Mouse (Mus musculus) left cerebral cortex, adult 8-10 months (tissue): ENCODE data around the gene B3glct. TPM values are rescaled to one million over a fixed set of nuclear protein-coding genes. Genes with fewer than 3 reads are reported as not detected.
A peak's percentile ranks its signal among the peaks of the same experiment; 100 is the strongest.

Source experiments
- DNase-seq, 2 experiments: peaks; one replicate each; pipeline ENCODE4 v3.0.0; 2022; ENCODE audit warnings: low spot score in 2 of 2
- total RNA-seq, 4 experiments: library from RNA; stranded (reverse); gene quantifications; 2 replicates each; pipeline ENCODE4 v1.2.4; 2022

Gene B3glct
- total RNA-seq, 4 experiments from 2014 or later, result 16.4 to 21.1 (median 18.8) TPM

DNA sequence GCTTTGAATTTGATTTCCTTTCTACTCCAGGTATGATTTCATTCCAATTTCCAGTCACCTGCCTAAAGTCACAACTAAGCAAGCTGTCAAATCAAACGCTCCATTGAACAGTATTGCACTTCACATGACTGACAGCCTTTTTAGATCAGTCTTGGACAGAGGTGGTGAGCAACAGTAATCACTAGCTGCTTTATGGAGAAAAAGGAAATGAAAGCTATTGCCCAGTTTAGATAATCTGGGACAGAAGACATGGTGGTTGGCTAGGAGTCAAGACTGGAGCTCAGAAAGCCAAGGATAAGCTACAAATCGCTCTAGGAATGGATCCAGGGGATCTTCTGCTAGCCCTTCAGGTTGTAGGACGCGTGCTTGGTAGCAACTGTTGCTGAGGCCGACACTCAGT lies 14.6 kb upstream of the B3glct start:
- no peak for DNase-seq

DNA sequence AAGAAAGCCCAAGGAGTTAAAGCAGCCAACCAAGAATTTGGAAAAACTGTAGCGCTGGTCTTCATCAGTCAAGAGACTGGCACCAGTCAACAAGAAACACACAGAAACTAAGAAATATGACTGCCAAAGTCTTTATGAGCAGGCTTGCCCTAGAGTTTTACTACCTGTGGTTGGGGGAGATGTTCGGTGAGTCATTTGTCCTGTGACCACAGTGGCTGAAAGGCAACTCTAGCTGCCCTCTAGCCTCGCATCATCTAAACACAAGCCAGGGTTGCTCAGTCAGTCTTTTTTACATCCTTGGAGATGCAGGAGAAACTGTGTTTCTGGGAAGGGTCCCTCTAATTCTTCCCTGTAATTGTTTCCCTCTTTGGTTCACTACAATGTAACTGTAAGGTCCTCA lies 834 bp upstream of the B3glct start:
- DNase-seq, result no peak

- DNase-seq, result no peak
These were observed 939 bp downstream of the B3glct start for GRCm38 (mm10) chr5:149678990-149679348.

- DNase-seq, result no peak
These were observed 1.3 kb downstream of the B3glct start for GRCm38 (mm10) chr5:149679362-149679761.

GRCm38 (mm10) chr5:149679886-149680285 lies 1.9 kb downstream of the B3glct start:
- no peak for DNase-seq

- DNase-seq, result no peak
These were observed 2.9 kb downstream of the B3glct start for GRCm38 (mm10) chr5:149680946-149681345.

DNA sequence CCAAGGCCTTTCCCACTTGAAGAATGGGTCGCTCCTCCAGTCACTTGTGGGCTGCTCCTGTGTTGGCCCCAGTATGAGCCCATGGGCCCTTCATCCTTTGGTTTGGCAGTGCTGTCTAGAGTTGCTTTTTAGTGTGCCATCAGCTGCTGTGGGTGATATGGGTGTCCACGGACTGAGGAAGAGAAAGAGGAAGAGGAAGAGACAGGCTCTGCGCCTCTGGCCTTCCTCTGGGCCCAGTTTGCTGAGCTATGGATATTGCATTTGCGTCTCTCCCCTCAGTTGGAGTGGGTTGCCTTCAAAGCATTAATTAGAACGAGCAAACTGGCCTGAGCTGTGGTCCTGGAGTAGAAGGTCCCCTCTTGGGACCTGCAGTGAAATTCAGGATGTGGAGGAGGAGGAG lies 11.8 kb downstream of the B3glct start:
- no peak for DNase-seq

DNA sequence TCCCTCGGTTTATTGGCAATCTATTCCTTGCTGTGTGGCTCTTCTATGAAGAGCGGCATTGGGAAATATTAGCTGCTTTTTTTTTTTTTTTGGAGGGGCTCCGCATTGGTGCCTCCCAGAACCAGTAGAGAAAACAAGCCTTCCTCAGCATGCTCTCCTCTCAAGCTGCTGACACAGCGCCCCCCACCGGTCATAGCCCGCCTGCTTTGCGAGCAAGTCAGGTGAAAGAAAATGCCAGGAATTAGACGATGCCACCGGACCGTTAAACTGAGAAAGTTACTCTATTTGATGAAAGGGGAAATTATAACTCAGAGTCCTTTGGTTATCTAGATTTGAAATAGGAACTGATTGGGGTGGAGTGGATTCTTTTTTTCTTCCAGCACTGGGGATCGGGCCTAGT lies 14.5 kb downstream of the B3glct start:
- no peak for DNase-seq

GRCm38 (mm10) chr5:149693200-149693599 lies 15.2 kb downstream of the B3glct start:
- DNase-seq, result no peak

DNA sequence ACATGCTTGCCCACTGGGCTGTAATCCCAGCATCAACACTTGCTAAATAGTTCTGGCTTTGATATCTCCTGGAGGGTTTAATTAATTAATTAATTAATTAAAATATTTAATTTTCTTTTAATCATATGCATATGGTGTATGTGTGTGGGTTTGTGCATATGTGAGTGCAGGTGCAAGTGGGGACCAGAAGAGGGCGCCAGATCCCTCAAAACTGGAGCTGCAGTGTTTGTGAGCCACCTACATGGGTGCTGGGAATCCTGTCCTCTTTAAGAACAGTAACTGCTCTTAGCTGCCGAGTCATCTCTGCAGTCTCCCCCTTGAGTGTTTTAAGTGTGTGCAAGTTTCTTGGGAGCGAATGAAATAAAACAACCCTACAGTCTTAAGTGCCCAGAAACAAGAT lies 15.9 kb downstream of the B3glct start:
- DNase-seq, result no peak

- no peak for DNase-seq
These were observed 17.2 kb downstream of the B3glct start for GRCm38 (mm10) chr5:149695077-149695750.

DNA sequence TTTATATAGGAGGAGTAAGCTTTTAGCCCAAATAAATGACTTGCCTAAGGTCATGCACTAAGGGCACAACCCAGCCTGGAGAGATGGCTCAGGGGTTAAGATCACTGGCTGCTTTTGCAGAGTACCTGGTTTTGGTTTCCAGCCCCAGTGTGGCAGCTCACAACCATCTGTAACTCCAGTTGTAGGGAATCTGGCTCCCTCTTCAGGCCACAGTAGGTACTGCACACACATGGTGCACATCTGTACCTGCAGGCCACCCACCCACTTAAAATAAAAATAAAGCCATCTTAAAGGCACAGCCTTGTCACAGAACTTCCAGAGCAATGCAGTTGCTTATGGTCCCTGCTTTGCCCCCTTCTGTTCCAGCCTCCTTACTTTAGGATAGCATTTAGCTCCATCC lies 24.7 kb downstream of the B3glct start:
- no peak for DNase-seq

DNA sequence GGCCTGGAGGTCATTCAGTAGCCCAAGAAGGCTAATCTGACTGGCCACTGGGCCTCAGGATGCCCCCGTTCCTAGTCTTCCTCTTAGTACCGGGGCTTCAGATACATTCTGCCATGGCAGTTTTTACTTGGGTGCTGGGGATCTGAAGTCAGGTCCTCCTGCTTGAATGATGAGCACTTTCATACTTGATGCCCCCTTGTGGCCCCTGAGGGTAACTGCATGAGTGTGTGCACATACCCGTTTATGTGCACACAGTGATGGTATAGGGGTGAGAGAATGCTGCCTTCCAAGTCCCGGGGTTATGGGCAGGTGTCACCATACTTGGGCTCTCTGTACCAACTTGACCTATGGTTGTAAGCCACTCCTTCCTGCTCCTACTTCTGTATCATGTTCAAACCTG lies 33.5 kb downstream of the B3glct start:
- DNase-seq, result no peak

DNA sequence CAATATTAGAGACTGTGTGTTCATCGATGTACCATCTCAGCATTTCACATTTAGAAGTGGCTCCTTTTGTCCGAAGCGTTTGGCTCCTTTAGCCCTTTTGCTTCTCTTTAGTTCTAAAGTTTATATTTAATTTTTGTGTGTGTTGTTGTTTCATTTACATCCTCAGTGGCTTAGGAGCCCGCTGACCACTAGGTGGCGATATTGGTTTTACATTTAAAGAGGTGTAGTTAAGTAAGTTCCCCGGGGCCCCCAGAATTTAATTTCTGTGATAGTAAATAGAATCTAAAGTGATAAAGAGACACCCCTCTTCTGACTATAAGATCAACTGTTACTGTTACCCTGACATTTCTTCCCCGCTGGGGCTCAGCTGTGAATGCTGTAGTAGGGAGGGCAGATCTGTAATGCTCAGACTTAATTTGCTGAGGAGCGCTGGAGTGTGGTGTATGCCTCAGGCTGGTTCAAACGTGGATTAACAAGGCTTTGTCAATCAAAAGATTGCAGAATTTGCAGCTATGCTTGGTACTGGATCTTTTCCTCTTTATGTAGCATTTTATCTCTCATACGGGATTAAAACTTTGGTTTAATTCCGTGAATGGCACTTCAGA lies 35.2 kb downstream of the B3glct start:
- peak in 1 of 2 experiments; percentile 23 for DNase-seq

- no peak for DNase-seq
These were observed 35.8 kb downstream of the B3glct start for GRCm38 (mm10) chr5:149713834-149714233.

- DNase-seq, result no peak
These were observed 37.7 kb downstream of the B3glct start for GRCm38 (mm10) chr5:149715571-149716328.

DNA sequence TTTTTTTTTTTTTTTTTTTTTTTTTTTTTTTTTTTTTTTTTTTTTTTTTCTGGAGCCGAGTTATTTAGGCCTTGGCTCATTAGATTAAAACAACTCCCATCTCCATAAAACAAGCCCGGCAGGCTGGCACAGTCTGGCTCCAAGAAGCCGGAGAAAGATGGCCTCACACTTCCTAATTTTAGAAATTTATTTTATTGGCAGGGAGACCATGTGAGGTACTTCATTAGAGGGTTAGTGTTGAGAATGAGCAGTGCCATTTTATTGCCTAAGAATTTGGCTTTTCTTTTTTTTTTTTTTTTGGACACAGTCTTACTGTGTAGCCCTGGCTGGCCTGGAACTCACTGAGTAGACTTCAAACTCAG lies 38.3 kb downstream of the B3glct start:
- no peak for DNase-seq

GRCm38 (mm10) chr5:149731776-149732175 lies 53.7 kb downstream of the B3glct start:
- DNase-seq, result no peak

GRCm38 (mm10) chr5:149737210-149737609 lies 59.2 kb downstream of the B3glct start:
- no peak for DNase-seq

DNA sequence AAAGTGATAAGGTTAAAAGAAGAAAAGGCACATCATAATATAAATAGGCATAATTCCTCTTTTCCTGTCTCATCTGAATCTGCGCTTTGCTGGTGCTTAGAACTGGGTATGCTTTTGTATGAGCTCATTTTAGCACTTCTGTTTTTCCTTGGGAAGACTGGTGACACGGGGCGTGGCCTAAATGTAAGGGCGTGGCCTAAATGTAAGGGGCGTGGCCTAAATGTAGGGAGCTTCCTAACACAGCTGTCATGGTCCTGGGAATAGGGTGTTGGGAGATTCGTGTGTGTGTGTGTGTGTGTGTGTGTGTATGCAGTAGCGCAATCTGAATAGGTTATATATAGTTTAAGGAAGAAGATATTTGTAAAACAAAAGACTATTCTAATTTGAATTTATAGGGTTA lies 62.1 kb downstream of the B3glct start:
- no peak for DNase-seq

DNA sequence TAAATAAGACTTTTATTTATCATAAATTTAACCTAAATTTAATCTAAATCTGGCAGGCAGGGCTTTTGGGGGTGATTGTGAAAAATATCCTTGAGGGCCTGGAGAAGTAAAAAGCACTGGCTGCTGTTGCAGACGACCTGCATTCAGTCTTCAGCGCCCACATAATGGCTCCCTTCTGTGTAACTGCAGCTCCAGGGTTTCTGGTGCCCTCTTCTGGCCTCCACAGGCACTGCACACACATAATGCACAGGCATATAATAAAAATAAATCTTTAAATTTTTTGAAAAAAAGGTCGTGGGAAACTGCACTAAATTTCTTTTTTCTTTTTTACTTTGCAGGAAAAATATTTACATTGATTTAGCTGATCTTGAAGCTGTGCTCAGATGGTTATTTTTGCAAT lies 62.7 kb downstream of the B3glct start:
- no peak for DNase-seq

DNA sequence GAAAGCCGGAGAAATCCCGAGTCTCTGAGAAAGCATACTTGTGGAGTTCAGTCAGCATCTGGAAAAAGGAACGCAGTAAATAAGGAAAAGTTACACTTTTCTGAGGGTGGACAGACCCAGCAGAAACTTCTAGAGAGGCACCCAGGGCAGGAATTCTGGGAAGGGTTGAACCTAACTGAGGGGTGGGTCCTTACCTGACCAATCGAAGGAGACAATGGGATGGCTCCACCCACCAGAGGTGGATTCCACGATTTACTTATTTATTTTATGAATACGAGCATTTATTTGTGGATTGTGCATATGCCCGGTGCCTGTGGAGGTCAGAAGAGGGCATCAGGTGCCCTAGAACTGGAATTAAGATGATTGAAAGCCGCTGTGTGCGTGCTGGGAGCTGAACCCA lies 64.3 kb downstream of the B3glct start:
- no peak for DNase-seq

- no peak for DNase-seq
These were observed 67.0 kb downstream of the B3glct start for GRCm38 (mm10) chr5:149745079-149745478.
